Mouse (Mus musculus) effector memory CD4-positive, alpha-beta T cell, adult 5 months (primary cell): Measurements from ENCODE around the gene Scrt2. TPM values are rescaled to one million over a fixed set of nuclear protein-coding genes. Genes with fewer than 3 reads are reported as not detected.

ENCODE experiments used
- polyA plus RNA-seq: library from polyadenylated mRNA; unstranded; fragments of 100-300 nt; shearing (Covaris generic); gene quantifications from one replicate; pipeline ENCODE4 v1.2.1, GENCODE M21; 2017

The Scrt2 gene
- not detected for polyA plus RNA-seq

DNA sequence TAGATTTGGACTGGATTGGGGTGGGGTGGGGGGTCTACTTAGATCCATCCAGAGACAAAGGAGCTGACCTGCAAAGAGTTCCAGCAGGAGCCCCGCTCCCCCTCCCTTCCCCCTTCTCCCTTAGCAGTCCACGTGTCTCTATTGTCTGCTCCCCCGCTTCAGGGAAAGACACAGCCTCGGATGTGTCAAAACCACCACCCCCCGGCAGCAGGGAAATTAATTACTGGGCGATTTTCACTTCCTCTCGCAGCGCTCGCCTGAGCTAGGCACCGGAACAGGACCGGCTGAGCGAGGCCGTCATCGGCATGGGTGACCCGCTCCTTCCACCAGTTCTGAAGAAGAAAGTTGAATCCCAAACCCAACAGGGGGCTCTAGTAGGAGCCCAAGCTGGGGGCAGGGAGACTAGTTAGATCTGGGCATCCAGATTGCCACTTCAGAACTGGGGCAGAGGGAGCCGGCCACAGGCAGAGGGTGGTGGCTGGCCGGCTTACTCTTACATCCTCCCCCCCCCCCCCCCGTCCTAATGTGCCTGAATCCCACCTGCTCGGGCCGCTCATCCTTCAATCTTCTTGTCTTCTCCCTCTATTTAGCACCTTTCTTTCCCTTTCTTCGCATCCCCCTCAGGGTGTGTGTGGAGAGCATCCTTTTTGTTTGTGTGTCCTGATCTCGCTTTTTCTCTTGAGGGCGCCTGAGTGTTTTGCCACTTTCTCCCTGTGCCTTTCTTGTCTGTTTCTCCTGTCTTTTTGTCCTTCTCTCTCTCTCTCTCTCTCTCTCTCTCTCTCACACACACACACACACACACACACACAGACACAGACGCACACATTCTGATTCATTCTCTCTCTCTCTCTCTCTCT lies at the start of gene Scrt2:
Scrt2 (plus strand) TSS at position 845 of the 857 bp plus-strand sequence.

DNA sequence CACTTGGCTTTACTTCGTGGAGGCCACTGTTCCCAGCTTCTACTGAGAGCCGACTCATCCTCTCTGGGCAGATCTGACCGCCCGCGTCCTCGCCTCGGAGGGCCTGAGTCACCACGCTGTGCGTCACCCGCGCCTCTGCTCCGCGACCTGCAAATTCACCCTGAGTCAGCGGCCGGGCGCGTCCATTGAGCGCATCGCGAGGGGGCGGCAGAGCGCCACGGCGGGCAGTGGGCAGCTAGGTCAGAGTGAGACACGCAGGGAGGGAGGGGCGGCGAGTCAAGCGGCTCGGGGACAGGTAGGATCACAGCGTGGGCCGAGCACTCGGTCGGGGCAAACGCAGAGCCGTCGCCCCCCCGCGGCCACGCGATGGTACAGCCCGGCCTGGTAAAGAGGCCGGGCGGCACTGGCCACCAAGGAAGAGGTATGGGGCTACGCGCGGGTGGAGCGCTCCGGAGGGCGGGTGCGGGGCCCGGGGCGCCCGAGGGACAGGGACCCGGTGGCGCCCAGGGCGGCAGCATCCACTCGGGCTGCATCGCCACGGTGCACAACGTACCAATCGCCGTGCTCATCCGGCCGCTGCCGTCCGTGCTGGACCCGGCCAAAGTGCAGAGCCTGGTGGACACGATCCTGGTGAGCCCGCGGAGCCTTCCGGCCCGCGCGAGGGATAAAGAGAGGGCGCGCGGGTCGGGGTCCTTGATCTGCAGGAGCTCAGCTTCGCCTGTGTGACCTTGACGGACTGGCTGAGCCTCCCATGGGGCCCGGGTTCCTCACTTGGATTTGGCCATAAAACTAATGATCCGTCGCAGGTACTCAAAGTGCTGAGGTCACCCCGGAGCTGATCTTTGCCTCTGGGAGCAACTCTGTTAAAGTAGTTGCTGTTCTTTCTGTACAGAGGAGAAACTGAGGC lies 24.2 kb downstream of the Scrt2 start, which contains the start of gene Srxn1:
Srxn1 (plus strand) TSS at position 199 of the 907 bp plus-strand sequence.

GRCm38 (mm10) chr2:152143279-152144157 lies 62.2 kb downstream of the Scrt2 start, which contains the start of gene Tcf15:
Gene Tcf15 (plus strand): TSS chr2:152143561.

Other genes with a start within 250 kb of the Scrt2 start
- not detected for gene Rspo4, start 238.6 kb upstream of the Scrt2 start, polyA plus RNA-seq
- not detected for gene Angpt4, start 170.3 kb upstream of the Scrt2 start, polyA plus RNA-seq
- 89.0 TPM for gene Fam110a, start 101.3 kb upstream of the Scrt2 start, polyA plus RNA-seq
- 5.2 TPM for gene Slc52a3, start 85.0 kb upstream of the Scrt2 start, polyA plus RNA-seq
- 5.1 TPM for gene Srxn1, start 24.0 kb downstream of the Scrt2 start, polyA plus RNA-seq
- gene Tcf15, start 62.0 kb downstream of the Scrt2 start, polyA plus RNA-seq, result not detected
- gene Csnk2a1, start 145.3 kb downstream of the Scrt2 start, polyA plus RNA-seq, result 41.7 TPM
- 62.9 TPM for gene Tbc1d20, start 212.3 kb downstream of the Scrt2 start, polyA plus RNA-seq